Mouse (Mus musculus) brown adipose tissue, adult 24 weeks (tissue): ENCODE results near the gene Acsl6. TPM values are rescaled to one million over a fixed set of nuclear protein-coding genes. Genes with fewer than 3 reads are reported as not detected.

Source experiments
- H3K27ac ChIP-seq: fragments of 200-500 bp; replicated peaks from 2 replicates; pipeline ENCODE4 v1.5.1; 2012; ENCODE audit warnings: low read depth, mild to moderate bottlenecking, low read length
- H3K4me1 ChIP-seq: fragments of 200-500 bp; 2 replicates; pipeline ENCODE4 v1.6.1; 2012; ENCODE audit warnings: low read length, mixed read lengths; ENCODE audit not compliant: control insufficient read depth, insufficient read depth, insufficient read length
- H3K4me3 ChIP-seq: fragments of 200-500 bp; 2 replicates; pipeline ENCODE4 v1.5.1; 2012; ENCODE audit warnings: low read depth, mild to moderate bottlenecking, low read length, moderate library complexity; ENCODE audit not compliant: insufficient read depth
- polyA plus RNA-seq: library from polyadenylated mRNA; stranded (reverse); fragments of >200 nt; gene quantifications from 2 replicates; pipeline ENCODE4 v1.2.4, GENCODE M21; 2012; ENCODE audit not compliant: missing spikeins, insufficient read depth, insufficient read length

The Acsl6 gene
- polyA plus RNA-seq, 1 experiment, result not detected

DNA sequence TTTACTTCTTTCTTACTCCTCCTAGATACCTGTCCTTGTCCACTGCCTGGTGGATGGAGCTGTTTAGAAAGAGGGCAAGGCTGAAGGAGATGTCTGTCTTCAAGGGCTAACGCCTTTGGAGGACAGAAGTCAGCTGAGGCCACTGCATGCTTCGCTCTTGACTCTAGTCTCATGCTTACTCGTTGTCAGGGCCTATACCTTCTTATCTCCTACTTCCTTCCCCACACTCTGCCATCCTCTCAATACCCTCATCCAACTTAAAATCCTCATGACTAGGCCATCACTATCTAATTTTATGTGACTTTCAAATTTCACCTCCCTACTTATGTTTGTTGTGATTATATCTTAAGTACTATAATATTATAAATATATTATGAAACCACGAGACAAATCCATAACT, 101.3 kb downstream of the Acsl6 start:
- no peak overlapping the region for H3K27ac ChIP-seq

GRCm38 (mm10) chr11:54406930-54407546, 103.4 kb downstream of the Acsl6 start:
- H3K4me3 ChIP-seq, result no peak overlapping the region
- no peaks in the 10 kb centered on the region for H3K4me1 ChIP-seq
- H3K27ac ChIP-seq, result no peak overlapping the region

More for the DNA sequence above, 101.3 kb downstream of the Acsl6 start:
- Histone ChIP-seq H3K4me3 (no peak overlapping the region), H3K4me1 (no peaks in the 10 kb centered on the region)

- H3K27ac ChIP-seq, result no peak overlapping the region
- no peaks in the 10 kb centered on the region for H3K4me1 ChIP-seq
These were observed 107.0 kb downstream of the Acsl6 start for GRCm38 (mm10) chr11:54410612-54411011.

DNA sequence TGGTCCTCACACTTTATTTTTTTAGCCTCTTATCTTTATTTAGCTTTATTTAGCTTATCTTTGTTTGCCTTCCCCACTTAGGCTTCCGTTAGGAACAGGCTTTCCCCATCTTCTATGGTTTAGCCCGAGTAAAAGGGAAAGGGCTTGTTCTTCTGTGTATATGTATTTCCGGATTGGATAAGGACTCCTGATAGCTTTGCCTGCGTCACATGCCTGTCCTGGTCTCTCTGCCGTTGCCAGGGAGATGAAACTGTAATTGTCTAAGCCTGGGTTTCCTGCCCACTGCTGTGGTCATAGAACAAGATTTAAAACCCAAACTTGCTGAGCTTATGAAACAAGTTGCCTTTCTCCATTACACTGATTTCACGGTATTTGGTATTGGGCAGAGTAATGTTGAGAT, 109.4 kb downstream of the Acsl6 start:
- Histone ChIP-seq H3K4me3 (no peak overlapping the region), H3K27ac (no peak overlapping the region), H3K4me1 (no peaks in the 10 kb centered on the region)

More at GRCm38 (mm10) chr11:54410612-54411011, 107.0 kb downstream of the Acsl6 start:
- no peak overlapping the region for H3K4me3 ChIP-seq

Other genes with a start within 250 kb of the Acsl6 start
- gene Pdlim4, start 234.8 kb upstream of the Acsl6 start, polyA plus RNA-seq, result 2.9 and 3.5 TPM in 2 replicates
- gene P4ha2, start 203.7 kb upstream of the Acsl6 start, polyA plus RNA-seq, result 3.6 and 5.6 TPM in 2 replicates
- not detected in 2 replicates for gene Csf2, start 54.1 kb upstream of the Acsl6 start, polyA plus RNA-seq
- gene Il3, start 36.5 kb upstream of the Acsl6 start, polyA plus RNA-seq, result not detected in 2 replicates
- not detected in 2 replicates for gene Meikin, start 66.9 kb downstream of the Acsl6 start, polyA plus RNA-seq
- 15.2 and 16.5 TPM in 2 replicates for gene Fnip1, start 134.4 kb downstream of the Acsl6 start, polyA plus RNA-seq
- 7.6 and 8.3 TPM in 2 replicates for gene Rapgef6, start 219.0 kb downstream of the Acsl6 start, polyA plus RNA-seq